Mouse (Mus musculus) liver (tissue): ENCODE results near the gene Pknox1.
"Not testable (repeated sequence)": the region's sequence is repeated elsewhere in the genome, so short reads cannot be mapped to it uniquely, and the experiment has no call there.

Experiments used
- DNase-seq: peaks from one replicate; pipeline ENCODE4 v3.0.0-alpha.2; 2020; ENCODE audit warnings: mixed read lengths

The Pknox1 gene

DNA sequence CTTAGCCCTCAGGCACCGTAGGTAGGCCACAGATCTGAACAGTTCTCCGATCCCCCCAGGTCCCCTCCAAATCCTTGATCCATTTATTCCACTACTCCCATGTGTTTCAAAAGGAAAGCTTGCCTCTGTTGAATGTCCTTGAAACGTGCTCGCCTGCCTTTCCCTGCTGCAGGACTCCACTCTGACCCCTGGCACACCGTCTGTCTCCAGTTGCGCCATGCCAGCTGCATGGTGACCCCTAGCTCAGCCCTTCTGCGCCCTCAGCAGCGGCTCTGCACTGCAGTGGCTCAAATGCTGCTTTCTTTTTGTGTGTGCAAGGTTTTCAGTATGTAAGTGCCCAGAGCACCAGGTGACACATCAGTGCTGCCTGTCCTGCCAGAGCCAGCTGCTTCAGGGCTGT, 34.1 kb downstream of the Pknox1 start:
- DNase-seq, result no peak

DNA sequence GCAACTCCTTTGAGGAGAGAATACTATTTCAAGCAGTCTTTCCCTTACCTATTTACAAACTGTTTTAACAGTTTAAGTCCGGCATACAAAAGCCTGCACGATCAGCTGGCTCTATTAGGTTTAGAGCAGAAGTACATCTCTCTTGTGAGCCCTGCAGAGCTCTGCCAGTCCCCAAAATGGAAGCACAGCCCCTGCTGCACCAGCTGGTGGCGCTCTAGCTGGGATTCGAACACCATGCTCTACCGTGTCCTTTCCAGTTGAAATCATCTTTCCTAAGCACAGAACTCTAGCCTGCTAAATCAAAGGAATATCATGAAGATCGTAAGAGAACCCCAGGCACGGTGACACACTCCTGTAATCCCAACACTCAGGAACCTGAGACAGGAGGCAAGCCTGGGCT, 41.9 kb downstream of the Pknox1 start:
- DNase-seq, result no peak

DNA sequence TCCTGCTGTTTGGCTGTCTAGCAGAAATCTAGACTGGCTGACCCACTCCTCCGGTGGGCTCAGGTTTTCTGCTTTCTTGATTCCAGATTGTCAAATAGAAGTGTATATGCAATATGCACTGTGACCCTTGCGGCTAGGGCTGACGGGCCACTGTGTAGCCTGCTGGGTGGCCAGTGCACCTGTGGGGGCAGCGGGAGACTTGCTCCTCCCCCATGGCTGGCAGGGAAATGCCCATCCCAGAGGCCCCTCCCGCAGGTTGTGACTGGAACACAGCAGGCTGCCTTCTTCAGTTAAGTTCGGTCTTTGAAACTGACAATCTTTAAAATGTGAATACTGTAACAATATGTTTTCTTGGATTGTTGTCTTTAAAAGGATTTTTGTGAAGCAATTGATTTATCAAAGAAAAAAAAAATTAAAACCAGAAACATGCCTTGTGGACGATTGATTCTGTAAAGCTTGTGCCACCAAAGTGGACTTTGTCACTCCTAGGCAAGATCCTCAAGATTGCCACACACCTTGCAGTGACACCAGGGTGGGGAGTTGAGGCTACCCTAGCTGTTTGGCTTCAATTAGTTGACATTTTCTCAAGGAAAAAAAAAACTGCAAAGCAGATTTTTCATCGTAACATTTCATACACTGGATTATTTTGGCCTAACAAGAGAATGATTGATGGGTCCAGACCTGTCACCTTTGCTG, 42.9 kb downstream of the Pknox1 start:
- DNase-seq, result no peak

DNA sequence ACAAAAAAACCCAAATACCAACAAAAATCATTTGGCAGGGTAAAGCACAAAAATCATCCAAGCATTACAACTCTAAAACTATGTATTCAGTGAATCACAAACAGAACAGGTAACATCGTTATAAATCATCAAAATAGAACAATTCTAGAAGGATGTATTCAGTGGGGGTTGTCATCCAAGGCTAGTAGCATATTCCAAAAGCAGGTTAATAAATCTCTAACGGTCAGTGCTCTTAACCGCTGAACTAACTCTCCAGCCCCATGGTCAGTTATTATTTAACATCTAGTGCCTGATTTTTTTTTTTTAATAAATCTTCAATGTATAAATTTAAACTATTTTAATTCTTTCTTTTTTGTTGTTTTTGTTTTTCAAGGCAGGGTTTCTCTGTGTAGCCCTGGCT, 44.6 kb downstream of the Pknox1 start:
- not testable (repeated sequence) for DNase-seq

DNA sequence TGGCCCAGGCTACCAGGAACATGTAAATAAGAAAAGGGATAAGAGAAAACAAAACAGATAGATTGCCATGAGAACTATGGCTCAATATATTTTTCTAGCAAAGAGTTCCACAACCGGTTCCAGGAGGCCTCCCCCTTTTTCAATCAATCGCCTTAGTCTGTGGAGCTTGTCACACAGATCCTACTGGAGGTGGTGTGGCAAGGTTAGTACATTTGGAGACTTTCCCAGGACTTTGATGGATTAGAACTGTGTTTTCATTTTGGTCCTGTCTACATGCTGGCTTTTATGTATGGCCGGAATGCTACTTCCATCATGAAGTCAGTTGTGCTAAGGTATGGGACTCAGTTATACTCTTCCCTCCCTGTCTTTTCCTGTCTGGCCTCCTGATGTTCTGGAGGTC, 45.4 kb downstream of the Pknox1 start:
- DNase-seq, result no peak

DNA sequence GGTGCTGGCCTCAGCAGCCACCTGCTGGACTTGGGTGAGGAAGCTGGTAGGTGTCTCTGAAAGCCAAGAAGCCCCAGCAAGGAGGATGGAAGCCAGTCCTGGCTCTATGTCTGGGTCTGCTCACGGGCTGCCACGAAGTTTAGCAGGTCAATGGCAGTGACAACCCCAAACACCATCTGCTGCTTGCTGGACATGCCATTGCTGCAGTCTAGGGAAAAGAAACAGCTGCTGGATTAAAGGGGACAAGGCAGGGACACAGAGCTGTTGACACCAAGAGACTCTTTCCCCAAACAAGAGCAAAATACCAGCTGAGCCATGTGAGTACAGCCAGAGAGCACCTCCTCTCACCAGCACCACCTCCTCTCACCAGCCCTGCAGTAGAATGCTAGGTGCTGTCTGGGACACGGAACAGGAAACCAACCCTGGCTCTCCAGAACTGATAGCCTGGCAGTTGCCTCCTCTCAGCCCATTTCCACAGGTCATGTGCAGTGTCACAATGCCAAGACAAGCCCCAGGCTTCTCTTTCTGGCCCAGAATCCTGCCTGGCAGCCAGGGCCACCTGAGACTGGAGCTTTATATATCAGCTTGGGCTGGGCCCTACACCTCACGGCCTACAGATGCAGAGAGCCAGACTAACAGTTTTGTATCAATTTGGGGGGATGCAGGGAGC, 48.7 kb downstream of the Pknox1 start:
- no peak for DNase-seq

DNA sequence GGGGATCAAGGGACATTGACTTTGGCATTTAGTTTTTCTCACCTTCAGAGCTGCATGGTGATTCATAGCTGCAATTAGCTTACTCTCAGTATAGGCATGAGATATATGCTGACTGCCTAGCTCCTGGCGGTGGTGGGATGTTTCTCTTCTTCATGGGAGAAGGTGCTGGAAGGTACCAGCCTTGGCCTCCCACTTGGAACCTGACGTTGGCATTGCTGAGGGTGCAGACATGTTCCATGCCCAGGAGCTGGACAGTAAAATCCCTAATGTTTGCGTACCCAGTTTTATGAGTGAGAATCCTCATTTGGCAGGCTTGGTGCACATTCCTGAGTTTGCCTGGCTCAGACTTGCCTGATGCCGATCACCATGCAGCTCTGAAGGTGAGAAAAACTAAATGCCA, 58.6 kb downstream of the Pknox1 start:
- DNase-seq, result no peak

DNA sequence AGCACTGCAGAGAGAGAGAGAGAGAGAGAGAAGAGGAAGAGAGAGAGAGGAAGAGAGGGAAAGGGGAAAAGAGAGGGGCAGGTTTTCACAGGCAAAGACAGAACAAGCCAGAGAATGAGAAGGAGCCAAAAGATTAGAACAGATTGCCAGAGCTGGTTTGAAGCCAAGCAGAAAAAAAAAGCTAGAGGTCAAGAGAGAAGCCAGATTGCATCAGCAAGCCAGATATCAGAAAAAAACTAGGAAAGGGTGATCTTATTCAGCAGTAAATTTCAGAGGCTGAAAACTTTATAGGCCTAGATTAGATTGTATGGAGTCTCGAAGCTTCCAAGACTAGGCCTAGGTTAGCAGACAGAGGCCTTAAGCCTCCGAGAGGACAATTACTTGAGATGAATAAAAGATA, 63.4 kb downstream of the Pknox1 start:
- DNase-seq, result no peak

DNA sequence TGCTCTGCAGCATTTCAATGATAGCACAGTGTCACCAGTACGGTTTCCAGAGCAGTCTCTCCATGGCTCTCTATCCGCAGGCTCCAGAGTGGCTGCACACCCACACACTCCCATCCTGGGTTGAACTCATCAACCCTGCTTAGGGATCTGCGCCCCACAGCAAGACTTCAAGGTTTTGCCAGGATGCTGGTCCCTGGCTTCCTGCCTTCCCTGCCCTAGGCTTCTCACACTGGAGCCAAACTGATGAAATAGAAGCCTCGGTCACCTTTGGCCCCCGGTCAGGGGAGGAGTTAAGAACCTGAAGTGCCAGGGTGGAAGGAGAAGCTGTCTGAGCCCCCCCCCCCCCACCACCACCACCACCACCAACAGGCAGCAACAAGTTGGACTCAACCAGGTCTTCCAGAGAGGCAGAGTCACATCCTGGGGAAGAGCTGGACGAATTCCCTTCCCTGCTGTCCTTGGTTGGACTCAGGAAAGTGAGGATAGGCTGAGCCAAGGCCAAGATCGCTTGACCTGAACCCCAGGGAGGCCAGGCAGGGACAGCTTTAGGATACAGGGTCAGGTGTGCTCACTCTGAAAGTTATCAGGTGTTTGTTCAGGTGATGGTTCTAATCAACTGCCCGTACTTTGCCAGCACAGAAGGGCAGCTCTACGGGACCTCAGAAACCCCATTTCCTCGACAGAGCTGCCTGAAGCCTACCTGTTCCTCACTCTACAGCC, 66.7 kb downstream of the Pknox1 start:
- no peak for DNase-seq

DNA sequence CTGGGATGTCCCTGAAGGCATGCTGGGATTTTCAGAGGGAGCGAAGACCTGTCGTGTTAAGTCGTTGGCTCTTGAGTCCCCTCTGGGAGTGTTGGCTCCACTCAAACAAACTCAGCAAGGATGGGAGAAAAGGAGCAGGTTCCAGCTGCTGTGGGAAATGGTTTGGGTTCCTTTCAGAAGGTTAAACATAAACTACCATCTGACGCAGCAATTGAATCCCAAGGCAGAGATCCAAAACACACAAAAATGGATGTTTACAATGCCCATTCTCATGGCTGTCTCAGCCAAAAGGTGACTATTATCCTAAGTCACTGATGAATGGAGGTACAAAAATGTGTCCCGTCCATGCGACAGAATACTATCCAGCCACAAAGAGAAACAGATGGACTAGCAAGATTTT, 68.5 kb downstream of the Pknox1 start:
- no peak for DNase-seq

DNA sequence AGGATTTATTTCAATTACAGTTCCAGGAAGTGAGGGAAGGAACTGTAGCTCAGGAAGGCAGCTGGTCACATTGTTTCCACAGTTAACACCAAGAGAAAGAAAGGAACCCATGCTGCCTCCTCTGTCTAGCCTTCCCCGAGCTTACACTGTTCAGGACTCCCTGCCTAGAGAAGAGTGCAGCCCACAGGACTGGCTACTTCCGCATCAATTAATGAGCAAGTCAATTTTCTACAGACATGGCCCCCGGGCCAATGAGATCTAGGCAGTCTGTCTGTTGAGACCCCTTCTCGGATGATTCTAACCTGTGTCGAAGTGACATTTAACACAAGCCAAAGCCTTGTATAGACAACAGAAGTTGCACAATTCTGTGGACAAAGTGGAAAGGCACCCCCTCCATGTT, 70.4 kb downstream of the Pknox1 start:
- no peak for DNase-seq

DNA sequence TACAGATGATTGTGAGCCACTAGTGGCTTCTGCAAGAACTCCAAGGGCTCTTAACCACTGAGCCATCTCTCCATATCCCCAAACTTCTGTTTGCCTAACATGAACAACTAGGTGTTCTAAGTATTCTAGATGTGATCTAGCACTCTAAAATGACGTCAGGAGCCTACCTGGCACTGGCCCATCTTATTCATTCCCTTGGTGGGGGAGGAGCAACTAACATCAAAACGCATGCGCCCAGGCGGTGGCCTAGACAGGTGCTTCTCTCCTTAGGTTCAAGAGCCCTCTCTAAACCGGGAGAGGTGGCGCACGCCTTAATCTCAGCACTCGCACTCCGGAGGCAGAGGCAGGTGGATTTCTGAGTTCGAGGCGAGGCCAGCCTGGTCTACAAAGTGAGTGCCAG, 71.2 kb downstream of the Pknox1 start:
- no peak for DNase-seq

DNA sequence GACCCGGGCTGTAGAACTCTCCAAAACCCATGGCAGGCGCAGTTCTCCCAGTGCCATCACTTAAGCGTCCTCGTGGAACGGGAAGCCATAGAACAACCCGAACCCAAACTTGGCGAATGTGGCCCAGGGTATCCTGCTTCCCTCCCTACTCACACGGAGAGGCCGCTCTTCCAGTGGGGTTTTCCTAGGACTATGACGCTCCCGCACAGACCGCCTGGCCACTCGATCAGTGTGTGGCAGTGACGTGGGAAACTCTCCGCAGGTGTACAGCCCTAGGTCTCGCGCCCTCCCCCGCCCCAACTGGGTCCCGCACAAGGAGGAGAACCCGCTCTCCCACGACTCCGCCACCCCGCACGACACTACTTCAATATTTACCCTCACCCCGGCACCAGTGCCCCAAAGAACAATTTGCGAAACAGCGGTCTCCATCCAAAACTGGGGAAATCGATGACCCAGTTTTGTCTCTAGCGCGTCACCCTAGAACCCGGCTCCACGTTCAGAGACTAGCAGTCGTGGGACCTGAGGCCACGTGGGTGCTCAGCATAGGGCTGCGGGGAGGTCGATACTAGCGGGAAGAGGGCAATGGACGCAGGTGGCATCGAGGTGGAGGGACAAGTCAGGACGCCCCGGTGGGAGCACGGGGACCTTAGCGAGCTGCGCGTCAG, 71.9 kb downstream of the Pknox1 start:
- DNase-seq, result no peak

DNA sequence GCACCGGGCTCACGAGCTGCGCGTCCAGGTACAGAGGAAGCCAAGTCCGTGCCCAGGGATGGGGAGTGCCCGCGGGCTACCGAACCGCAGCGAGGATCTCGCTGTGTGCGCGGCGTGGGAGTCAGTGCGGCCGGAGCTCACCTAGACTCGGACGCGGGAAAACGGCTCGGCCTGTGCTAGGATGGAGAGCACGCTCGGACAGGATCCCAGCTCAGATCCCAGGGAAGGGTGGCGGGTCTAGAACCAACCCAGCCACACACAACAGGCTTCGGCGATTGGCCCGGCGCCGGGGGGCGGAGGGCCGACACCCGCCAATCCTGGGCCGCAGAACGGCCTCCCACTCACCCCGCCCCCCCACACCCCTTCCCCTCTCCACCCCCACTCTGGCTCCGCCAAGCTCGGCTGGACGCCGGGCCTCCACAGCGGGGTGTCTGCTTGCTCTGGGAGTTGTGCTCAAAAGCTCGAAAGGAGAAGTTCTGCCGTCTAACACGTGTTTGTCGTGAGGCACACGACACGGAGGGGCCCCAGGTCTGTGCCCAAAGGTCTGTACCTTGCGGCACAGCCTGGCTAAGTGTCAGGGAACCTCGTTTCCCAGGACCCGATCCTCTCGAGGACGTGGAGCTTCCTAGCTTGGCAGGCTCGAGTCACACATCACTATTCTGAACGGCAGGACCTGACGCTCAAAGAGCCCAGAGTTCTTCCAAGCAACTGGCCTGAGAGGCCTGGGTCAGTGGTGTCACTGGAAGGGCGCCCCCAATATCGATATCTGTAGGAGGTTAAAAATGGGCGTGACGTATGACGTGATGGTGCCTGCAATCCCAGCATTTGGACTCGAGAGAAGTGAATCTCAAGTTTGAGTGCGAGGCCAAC, 72.6 kb downstream of the Pknox1 start, which contains the start of gene Cbs:
Cbs (minus strand) TSS at position 297 of the 870 bp plus-strand sequence.
- peak; percentile 81 for DNase-seq

DNA sequence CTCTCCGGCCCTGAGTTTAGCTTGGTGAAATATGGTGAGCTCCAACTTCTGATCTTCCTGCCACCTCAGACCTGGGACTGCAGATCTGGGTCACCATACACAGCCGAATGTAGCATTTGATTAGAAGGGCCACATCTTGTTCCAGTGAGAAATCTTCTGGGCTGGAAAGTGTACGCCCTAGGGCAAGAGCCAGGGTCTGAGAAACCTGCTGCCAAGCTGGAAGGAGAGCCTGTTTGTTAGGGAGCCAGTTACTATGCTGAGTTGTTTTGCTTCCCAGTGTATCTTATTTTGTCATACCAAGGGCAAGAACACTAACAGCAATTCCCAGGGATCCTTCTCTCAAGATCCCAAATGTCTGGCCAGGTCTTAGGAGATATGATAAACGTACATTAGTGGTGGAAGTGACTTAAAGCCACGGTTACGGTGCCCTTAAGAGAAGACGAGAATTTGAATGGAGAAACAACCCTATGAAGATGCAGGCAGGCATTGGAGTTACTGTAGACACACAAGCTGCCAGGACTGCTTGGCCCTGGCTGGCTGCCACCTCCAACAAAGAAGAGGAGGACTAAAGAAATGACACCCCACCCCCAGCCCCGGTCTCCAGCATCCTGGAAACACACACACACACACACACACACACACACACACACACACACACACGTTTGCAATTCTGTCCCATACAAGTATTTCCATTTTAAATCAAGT, 73.5 kb downstream of the Pknox1 start:
- no peak for DNase-seq

DNA sequence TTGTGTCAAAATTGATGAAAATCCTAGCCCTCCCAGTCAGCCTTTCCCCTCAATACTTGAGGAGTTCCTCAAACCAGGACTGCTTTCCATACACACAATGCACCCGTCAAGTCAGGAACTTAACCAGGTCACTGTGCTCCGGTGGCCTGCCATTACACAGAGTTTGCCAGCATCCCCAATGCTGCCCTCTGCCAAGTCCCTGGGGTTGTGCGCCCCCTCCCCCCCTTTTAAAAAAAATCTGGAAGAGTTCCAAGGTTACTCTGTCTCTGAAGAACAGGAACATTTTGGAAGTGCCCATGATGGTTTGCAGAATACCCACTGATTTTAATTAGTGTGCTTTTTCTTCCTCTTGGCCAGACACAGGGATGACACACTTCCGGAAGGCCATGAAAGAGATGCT, 75.1 kb downstream of the Pknox1 start:
- no peak for DNase-seq

DNA sequence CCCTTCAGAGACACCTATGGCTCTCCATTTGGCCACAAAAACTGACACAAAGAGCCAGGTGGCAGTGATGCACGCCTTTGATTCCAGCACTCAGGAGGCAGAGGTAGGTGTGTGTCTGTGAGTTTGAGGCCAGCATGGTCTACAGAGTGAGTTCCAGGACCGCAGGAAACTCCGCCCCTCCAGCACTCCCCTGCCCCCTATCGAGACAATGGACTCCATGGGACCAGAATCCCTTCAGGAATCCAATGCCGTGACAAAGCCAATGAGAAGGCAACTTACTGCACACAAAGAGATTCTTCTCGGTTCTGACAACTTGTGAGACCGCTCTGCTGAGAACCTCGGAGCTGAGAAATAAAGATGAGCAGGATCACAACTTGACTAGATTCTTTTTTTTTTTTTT, 77.8 kb downstream of the Pknox1 start:
- DNase-seq, result no peak

DNA sequence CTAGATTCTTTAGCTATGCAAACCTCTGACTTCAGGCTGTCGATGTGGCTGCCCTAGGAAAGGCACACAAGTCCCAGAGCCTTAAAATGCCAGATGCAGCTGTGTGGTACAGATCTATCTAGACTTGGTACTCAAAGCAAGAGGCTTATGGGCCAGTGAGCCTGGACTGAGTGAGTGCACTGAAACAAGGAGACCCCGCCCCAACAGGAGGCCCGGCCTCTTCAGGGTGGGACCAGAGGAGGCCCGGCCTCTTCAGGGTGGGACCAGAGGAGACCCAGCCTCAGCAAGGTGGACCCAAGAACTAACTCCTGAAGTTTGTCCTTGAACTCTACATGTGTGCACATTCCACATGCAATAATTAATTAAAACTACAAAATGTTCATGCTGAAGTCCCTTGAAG, 78.4 kb downstream of the Pknox1 start:
- DNase-seq, result no peak

DNA sequence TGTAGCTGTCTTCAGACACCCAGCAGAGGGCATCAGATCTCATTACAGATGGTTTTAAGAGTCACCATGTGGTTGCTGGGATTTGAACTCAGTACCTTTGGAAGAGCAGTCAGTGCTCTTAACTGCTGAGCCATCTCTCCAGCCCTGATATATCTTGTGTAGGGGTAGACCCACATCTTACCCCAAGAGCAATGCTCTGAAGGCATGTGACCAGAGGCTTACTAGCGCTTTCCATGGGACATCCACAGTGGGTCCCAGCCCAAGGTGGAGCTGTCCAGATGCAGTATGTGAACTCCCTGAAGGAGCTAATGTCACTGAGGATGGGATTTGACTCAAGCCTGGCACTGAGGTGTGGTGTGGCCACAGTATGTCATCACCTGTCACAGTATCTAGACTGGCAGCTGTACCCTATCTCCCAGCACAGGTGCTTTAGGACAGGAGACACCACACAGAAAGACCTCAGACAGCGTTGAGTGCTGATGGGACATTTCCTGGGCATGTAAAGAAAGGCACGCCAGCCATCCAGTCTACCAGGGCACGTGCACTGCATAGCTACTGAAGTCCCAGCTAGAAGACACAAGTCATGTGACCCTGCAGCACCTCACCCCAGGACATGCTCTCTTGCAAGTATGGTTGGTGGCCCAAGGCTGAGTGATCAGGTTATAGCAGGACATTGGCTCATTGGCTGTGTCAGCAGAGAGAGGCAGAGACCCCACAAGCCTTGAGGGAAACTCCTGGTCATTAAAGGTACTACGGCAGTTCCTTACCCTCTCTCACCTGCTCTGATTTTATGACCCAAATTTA, 81.9 kb downstream of the Pknox1 start:
- DNase-seq, result no peak

DNA sequence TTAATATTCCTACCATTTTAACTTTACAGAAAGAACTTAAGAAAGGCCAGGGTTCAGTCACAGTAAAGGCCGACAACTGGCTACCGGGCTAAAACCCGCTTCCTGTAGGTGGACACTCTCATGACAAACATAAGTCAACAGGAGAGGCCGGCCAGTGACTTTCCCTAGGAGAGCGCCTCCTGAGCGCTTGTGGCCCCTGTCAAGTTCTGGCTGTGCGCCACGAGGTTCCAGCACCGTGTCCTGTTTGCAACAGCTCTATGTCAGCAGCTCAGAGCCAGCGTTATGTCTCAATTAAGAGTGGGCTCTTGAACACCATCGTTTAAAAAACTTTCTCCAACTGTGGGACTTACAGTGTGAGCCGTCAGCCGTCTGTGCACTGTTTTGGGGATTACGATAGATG, 87.6 kb downstream of the Pknox1 start:
- no peak for DNase-seq

DNA sequence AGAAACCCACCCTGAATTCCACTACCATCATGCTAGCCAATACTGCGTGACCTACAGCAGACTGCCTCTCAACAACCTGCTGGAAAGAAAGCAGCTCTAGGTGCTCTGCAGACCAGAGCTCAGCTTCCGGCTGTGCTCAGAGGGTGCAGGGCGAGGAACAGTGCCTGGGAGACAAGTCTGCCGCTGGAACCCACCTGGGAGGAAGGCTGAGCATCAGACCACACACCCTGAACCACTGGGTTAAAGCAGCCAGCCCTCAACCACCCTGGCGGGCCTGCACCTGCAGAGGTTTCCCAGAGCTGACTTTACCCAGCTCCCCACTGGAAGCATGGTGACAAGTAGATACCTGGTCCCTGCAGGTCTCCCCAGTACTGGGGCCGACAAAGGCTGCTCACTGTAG, 88.7 kb downstream of the Pknox1 start:
- DNase-seq, result no peak
